Mouse (Mus musculus): ENCODE measurements at regions not wholly inside any gene's neighbourhood (a gene's known extent, or its start where the extent isn't known, plus 50 kb on each side); places are given as distances from the start of the nearest gene placed in this dataset.

GRCm38 (mm10) chr5:4326309-4327014 lies 134.3 kb downstream of the Mterf1b start:
- Histone ChIP-seq H3K36me3 (ENCODE audit: control insufficient read depth, insufficient read depth, low read length, poor library complexity, severe bottlenecking) (no peaks in the 10 kb centered on the region), H3K9ac (ENCODE audit: insufficient read depth, low read depth, low read length, poor library complexity, severe bottlenecking) (no peak overlapping the region), H3K4me1 (ENCODE audit: control insufficient read depth in 2 of 2, insufficient read depth in 2 of 2, low read length in 2 of 2, poor library complexity in 1 of 2) (0 out of 4 replicates have a peak, but pooled peaks cover 0 to 2% of the 10 kb centered on the region in 2 experiments), H3K4me3 (ENCODE audit: insufficient read depth in 1 of 2, low read depth in 1 of 2, low read length in 2 of 2, poor library complexity in 1 of 2, severe bottlenecking in 1 of 2) (no peak overlapping the region), H3K27ac (ENCODE audit: insufficient read depth, low read depth, low read length, poor library complexity, severe bottlenecking) (no peak overlapping the region), H3K9me3 (ENCODE audit: control insufficient read depth, insufficient read depth, low read depth, low read length) (peaks cover 3% of the 10 kb centered on the region; the same call in 1 of the 2 replicates)
- in situ Hi-C loops (cut with MboI; ENCODE audit: low sequenced_read_pairs in 2 of 2, unreplicated experiment in 2 of 2): no loop called here
- DNase-seq (ENCODE audit: low read depth, low spot score): no peak
- TF ChIP-seq CHD2 (IDR thresholded peaks at IDR 0.05; ENCODE audit: low read depth, low read length) (no peak), HCFC1 (IDR thresholded peaks at IDR 0.05; ENCODE audit: borderline replicate concordance, insufficient read depth, low read length) (no peak), ZC3H11A (IDR thresholded peaks at IDR 0.05; ENCODE audit: borderline replicate concordance, low read depth, low read length) (no peak), ZNF384 (IDR thresholded peaks at IDR 0.05; ENCODE audit: low read depth, low read length) (no peak), MAFK (IDR thresholded peaks at IDR 0.05; ENCODE audit: insufficient read depth, low read depth, low read length) (no peak)

GRCm38 (mm10) chr5:4335683-4336082 lies 143.5 kb downstream of the Mterf1b start:
- in situ Hi-C loops (cut with MboI; ENCODE audit: low sequenced_read_pairs in 2 of 2, unreplicated experiment in 2 of 2): no loop called here
- Histone ChIP-seq H3K9me3 (ENCODE audit: control insufficient read depth, insufficient read depth, low read depth, low read length) (peaks cover 5% of the 10 kb centered on the region), H3K4me1 (ENCODE audit: control insufficient read depth in 2 of 2, insufficient read depth in 2 of 2, low read length in 2 of 2, poor library complexity in 1 of 2) (peaks cover 0 to 6% of the 10 kb centered on the region in 2 experiments; a peak in 1 of 4 replicates), H3K9ac (ENCODE audit: insufficient read depth, low read depth, low read length, poor library complexity, severe bottlenecking) (no peak overlapping the region), H3K36me3 (ENCODE audit: control insufficient read depth, insufficient read depth, low read length, poor library complexity, severe bottlenecking) (no peaks in the 10 kb centered on the region), H3K4me3 (ENCODE audit: insufficient read depth in 1 of 2, low read depth in 1 of 2, low read length in 2 of 2, poor library complexity in 1 of 2, severe bottlenecking in 1 of 2) (no peak overlapping the region), H3K27ac (ENCODE audit: insufficient read depth, low read depth, low read length, poor library complexity, severe bottlenecking) (no peak overlapping the region)
- TF ChIP-seq ZC3H11A (IDR thresholded peaks at IDR 0.05; ENCODE audit: borderline replicate concordance, low read depth, low read length) (no peak), CHD2 (IDR thresholded peaks at IDR 0.05; ENCODE audit: low read depth, low read length) (no peak), ZNF384 (IDR thresholded peaks at IDR 0.05; ENCODE audit: low read depth, low read length) (no peak), HCFC1 (IDR thresholded peaks at IDR 0.05; ENCODE audit: borderline replicate concordance, insufficient read depth, low read length) (no peak), MAFK (IDR thresholded peaks at IDR 0.05; ENCODE audit: insufficient read depth, low read depth, low read length) (no peak)
- no peak for DNase-seq (ENCODE audit: low read depth, low spot score)

- in situ Hi-C loops (cut with MboI; ENCODE audit: low sequenced_read_pairs in 2 of 2, unreplicated experiment in 2 of 2): no loop called here
- no peak for DNase-seq (ENCODE audit: low read depth, low spot score)
These were observed 149.8 kb downstream of the Mterf1b start for GRCm38 (mm10) chr5:4341956-4342355.

GRCm38 (mm10) chr5:4344458-4344857 lies 152.3 kb downstream of the Mterf1b start:
- Histone ChIP-seq H3K27ac (ENCODE audit: insufficient read depth, low read depth, low read length, poor library complexity, severe bottlenecking) (no peak overlapping the region), H3K4me3 (ENCODE audit: insufficient read depth in 1 of 2, low read depth in 1 of 2, low read length in 2 of 2, poor library complexity in 1 of 2, severe bottlenecking in 1 of 2) (no peak overlapping the region), H3K36me3 (ENCODE audit: control insufficient read depth, insufficient read depth, low read length, poor library complexity, severe bottlenecking) (no peaks in the 10 kb centered on the region), H3K9ac (ENCODE audit: insufficient read depth, low read depth, low read length, poor library complexity, severe bottlenecking) (no peak overlapping the region), H3K4me1 (ENCODE audit: control insufficient read depth in 2 of 2, insufficient read depth in 2 of 2, low read length in 2 of 2, poor library complexity in 1 of 2) (peaks cover 0 to 6% of the 10 kb centered on the region in 2 experiments; a peak in 2 of 4 replicates), H3K9me3 (ENCODE audit: control insufficient read depth, insufficient read depth, low read depth, low read length) (no peaks in the 10 kb centered on the region)
- DNase-seq (ENCODE audit: low read depth, low spot score): no peak
- TF ChIP-seq HCFC1 (IDR thresholded peaks at IDR 0.05; ENCODE audit: borderline replicate concordance, insufficient read depth, low read length): no peak
- TF ChIP-seq ZNF384 (IDR thresholded peaks at IDR 0.05; ENCODE audit: low read depth, low read length): no peak
- no peak for TF ChIP-seq MAFK (IDR thresholded peaks at IDR 0.05; ENCODE audit: insufficient read depth, low read depth, low read length)
- TF ChIP-seq ZC3H11A (IDR thresholded peaks at IDR 0.05; ENCODE audit: borderline replicate concordance, low read depth, low read length): no peak
- no peak for TF ChIP-seq CHD2 (IDR thresholded peaks at IDR 0.05; ENCODE audit: low read depth, low read length)
- in situ Hi-C loops (cut with MboI; ENCODE audit: low sequenced_read_pairs in 2 of 2, unreplicated experiment in 2 of 2): no loop called here

More at GRCm38 (mm10) chr5:4341956-4342355, 149.8 kb downstream of the Mterf1b start:
- Histone ChIP-seq H3K4me3 (ENCODE audit: insufficient read depth in 1 of 2, low read depth in 1 of 2, low read length in 2 of 2, poor library complexity in 1 of 2, severe bottlenecking in 1 of 2) (no peak overlapping the region), H3K36me3 (ENCODE audit: control insufficient read depth, insufficient read depth, low read length, poor library complexity, severe bottlenecking) (no peaks in the 10 kb centered on the region), H3K9ac (ENCODE audit: insufficient read depth, low read depth, low read length, poor library complexity, severe bottlenecking) (no peak overlapping the region), H3K27ac (ENCODE audit: insufficient read depth, low read depth, low read length, poor library complexity, severe bottlenecking) (no peak overlapping the region), H3K9me3 (ENCODE audit: control insufficient read depth, insufficient read depth, low read depth, low read length) (no peaks in the 10 kb centered on the region), H3K4me1 (ENCODE audit: control insufficient read depth in 2 of 2, insufficient read depth in 2 of 2, low read length in 2 of 2, poor library complexity in 1 of 2) (peaks cover 0 to 6% of the 10 kb centered on the region in 2 experiments; a peak in 2 of 4 replicates)
- no peak for TF ChIP-seq ZNF384 (IDR thresholded peaks at IDR 0.05; ENCODE audit: low read depth, low read length)
- TF ChIP-seq ZC3H11A (IDR thresholded peaks at IDR 0.05; ENCODE audit: borderline replicate concordance, low read depth, low read length): no peak
- no peak for TF ChIP-seq CHD2 (IDR thresholded peaks at IDR 0.05; ENCODE audit: low read depth, low read length)
- no peak for TF ChIP-seq HCFC1 (IDR thresholded peaks at IDR 0.05; ENCODE audit: borderline replicate concordance, insufficient read depth, low read length)
- no peak for TF ChIP-seq MAFK (IDR thresholded peaks at IDR 0.05; ENCODE audit: insufficient read depth, low read depth, low read length)
